Mouse (Mus musculus): ENCODE results near the gene Gm20908. TPM values are rescaled to one million over a fixed set of nuclear protein-coding genes. Genes with fewer than 3 reads are reported as not detected.
"Not testable (repeated sequence)": the region's sequence is repeated elsewhere in the genome, so short reads cannot be mapped to it uniquely, and the experiment has no call there.

The Gm20908 gene
- not detected in 2 replicates for polyA plus RNA-seq (2015; fragmentation: Nextera tagmentation; extraction: Ambion mirVana)

- H3K9ac ChIP-seq; H3K9me3 ChIP-seq (replicated peaks); H3K4me3 ChIP-seq; H3K4me1 ChIP-seq; H3K27ac ChIP-seq; ATAC-seq; H3K36me3 ChIP-seq (ENCODE audit: poor library complexity, severe bottlenecking); H3K27me3 ChIP-seq; H3K4me2 ChIP-seq: not testable (repeated sequence)
- no CpG with 5 or more reads among the region's 6 CpGs for WGBS
Observed at GRCm38 (mm10) chrY:64472966-64473365, at the start of gene Gm20908. Gene Gm20908 (plus strand): TSS chrY:64473266.

Data from forebrain, embryonic 13.5 days (tissue).